Mouse (Mus musculus): Measurements from ENCODE around the gene Fbxo48.

Gene Fbxo48

GRCm38 (mm10) chr11:16969650-16970049, 18.5 kb downstream of the Fbxo48 start:
- no peak for DNase-seq (ENCODE audit: extremely low spot score, low read depth, low spot score)

GRCm38 (mm10) chr11:16972027-16972426, 20.9 kb downstream of the Fbxo48 start:
- no peak for DNase-seq (ENCODE audit: extremely low spot score, low read depth, low spot score)

GRCm38 (mm10) chr11:16973086-16973485, 21.9 kb downstream of the Fbxo48 start:
- DNase-seq (ENCODE audit: extremely low spot score, low read depth, low spot score), result no peak

- no peak for DNase-seq (ENCODE audit: extremely low spot score, low read depth, low spot score)
Observed at GRCm38 (mm10) chr11:16976937-16977336, 25.8 kb downstream of the Fbxo48 start.

GRCm38 (mm10) chr11:16977611-16978010, 26.4 kb downstream of the Fbxo48 start:
- DNase-seq (ENCODE audit: extremely low spot score, low read depth, low spot score), result no peak

GRCm38 (mm10) chr11:16978161-16978707, 27.1 kb downstream of the Fbxo48 start:
- no peak for DNase-seq (ENCODE audit: extremely low spot score, low read depth, low spot score)

- DNase-seq (ENCODE audit: extremely low spot score, low read depth, low spot score), result no peak
Observed at GRCm38 (mm10) chr11:16986550-16987187, 35.5 kb downstream of the Fbxo48 start.

- DNase-seq (ENCODE audit: extremely low spot score, low read depth, low spot score), result no peak
Observed at GRCm38 (mm10) chr11:16987745-16988328, 36.7 kb downstream of the Fbxo48 start.

- DNase-seq (ENCODE audit: extremely low spot score, low read depth, low spot score), result no peak
Observed at GRCm38 (mm10) chr11:16989885-16990284, 38.7 kb downstream of the Fbxo48 start.

- no peak for DNase-seq (ENCODE audit: extremely low spot score, low read depth, low spot score)
Observed at GRCm38 (mm10) chr11:16992880-16993279, 41.7 kb downstream of the Fbxo48 start.

GRCm38 (mm10) chr11:16996818-16997217, 45.6 kb downstream of the Fbxo48 start:
- no peak for DNase-seq (ENCODE audit: extremely low spot score, low read depth, low spot score)

GRCm38 (mm10) chr11:16997465-16997864, 46.3 kb downstream of the Fbxo48 start:
- DNase-seq (ENCODE audit: extremely low spot score, low read depth, low spot score), result no peak

GRCm38 (mm10) chr11:16999387-16999786, 48.2 kb downstream of the Fbxo48 start:
- no peak for DNase-seq (ENCODE audit: extremely low spot score, low read depth, low spot score)

GRCm38 (mm10) chr11:16999933-17000332, 48.8 kb downstream of the Fbxo48 start:
- no peak for DNase-seq (ENCODE audit: extremely low spot score, low read depth, low spot score)

- no peak for DNase-seq (ENCODE audit: extremely low spot score, low read depth, low spot score)
Observed at GRCm38 (mm10) chr11:17000353-17001334, 49.5 kb downstream of the Fbxo48 start.

GRCm38 (mm10) chr11:17002739-17003373, 51.7 kb downstream of the Fbxo48 start:
- DNase-seq (ENCODE audit: extremely low spot score, low read depth, low spot score), result no peak

- DNase-seq (ENCODE audit: extremely low spot score, low read depth, low spot score), result no peak
Observed at GRCm38 (mm10) chr11:17003757-17004156, 52.6 kb downstream of the Fbxo48 start.
